Mouse (Mus musculus) MEL (cell line): ENCODE data around the gene Zfp280d. TPM values are rescaled to one million over a fixed set of nuclear protein-coding genes. Genes with fewer than 3 reads are reported as not detected.
A peak's percentile ranks its signal among the peaks of the same experiment; 100 is the strongest.

ENCODE experiments used
- DNase-seq: peaks from one replicate; pipeline ENCODE4 v3.0.0; 2011; ENCODE audit warnings: low read depth, low spot score
- H3K27ac ChIP-seq: 2 replicates; pipeline ENCODE4 v1.5.1; 2012; ENCODE audit warnings: low read depth, mild to moderate bottlenecking, control low read depth, low read length, moderate library complexity; ENCODE audit not compliant: control insufficient read depth
- H3K27me3 ChIP-seq, 2 experiments: fragments of 150-350 bp in 1 of 2; sonication (generic) in 1 of 2; 2 replicates each; pipeline ENCODE4 v1.6.1; 2012; ENCODE audit warnings: low read length in 2 of 2, mild to moderate bottlenecking in 2 of 2, improper control_type of control experiment in 1 of 2, moderate library complexity in 1 of 2; ENCODE audit not compliant: insufficient read depth in 2 of 2, control insufficient read depth in 1 of 2
- H3K36me3 ChIP-seq, 2 experiments: 2 replicates each; pipeline ENCODE4 v1.6.1; 2012 to 2014; ENCODE audit warnings: low read length in 2 of 2, improper control_type of control experiment in 1 of 2, inconsistent platforms in 1 of 2, mild to moderate bottlenecking in 1 of 2; ENCODE audit not compliant: insufficient read depth in 2 of 2, control insufficient read depth in 1 of 2
- H3K4me1 ChIP-seq, 2 experiments: fragments of 150-350 bp in 1 of 2; sonication (generic) in 1 of 2; 2 replicates each; pipeline ENCODE4 v1.6.1; 2012; ENCODE audit warnings: low read length in 2 of 2, improper control_type of control experiment in 1 of 2, mild to moderate bottlenecking in 1 of 2; ENCODE audit not compliant: insufficient read depth in 2 of 2, control insufficient read depth in 1 of 2
- H3K4me3 ChIP-seq, 2 experiments: fragments of 150-350 bp in 1 of 2; sonication (generic) in 1 of 2; 2 replicates each; pipeline ENCODE4 v1.5.1; 2012; ENCODE audit warnings: low read depth in 2 of 2, low read length in 2 of 2, mild to moderate bottlenecking in 2 of 2, moderate library complexity in 2 of 2, control low read depth in 1 of 2, improper control_type of control experiment in 1 of 2; ENCODE audit not compliant: control insufficient read depth in 1 of 2, insufficient read depth in 1 of 2
- H3K79me2 ChIP-seq: 2 replicates; pipeline ENCODE4 v1.6.1; 2012; ENCODE audit warnings: mild to moderate bottlenecking, low read length, moderate library complexity; ENCODE audit not compliant: control insufficient read depth, poor library complexity, insufficient read depth
- H3K9ac ChIP-seq: 2 replicates; pipeline ENCODE4 v1.6.1; 2012; ENCODE audit warnings: low read depth, mild to moderate bottlenecking, control low read depth, low read length, moderate library complexity; ENCODE audit not compliant: control insufficient read depth, poor library complexity, severe bottlenecking
- H3K9me3 ChIP-seq: fragments of 150-350 bp; sonication (generic); replicated peaks from 2 replicates; pipeline ENCODE4 v1.6.1; 2012; ENCODE audit warnings: mild to moderate bottlenecking, low read length, improper control_type of control experiment, moderate library complexity; ENCODE audit not compliant: insufficient read depth
- BHLHE40 ChIP-seq: IDR thresholded peaks from 2 replicates; pipeline ENCODE4 v1.6.1; 2012; ENCODE audit warnings: low read depth, mild to moderate bottlenecking, inconsistent platforms, low read length, improper control_type of control experiment, borderline replicate concordance
- CHD2 ChIP-seq: IDR thresholded peaks from 2 replicates; pipeline ENCODE4 v1.6.1; 2011; ENCODE audit warnings: low read length, improper control_type of control experiment
- CTCF ChIP-seq, 3 experiments: IDR thresholded peaks in 2 of 3; conservative IDR thresholded peaks in 1 of 3; 2 replicates each; pipeline ENCODE4 v1.5.1; 2011 to 2012; ENCODE audit warnings: low read length in 3 of 3, low read depth in 2 of 3, mild to moderate bottlenecking in 2 of 3, improper control_type of control experiment in 1 of 3, inconsistent platforms in 1 of 3, mixed read lengths in 1 of 3, moderate library complexity in 1 of 3; ENCODE audit not compliant: control insufficient read depth in 1 of 3, insufficient read depth in 1 of 3, poor library complexity in 1 of 3, severe bottlenecking in 1 of 3
- ELF1 ChIP-seq: IDR thresholded peaks from 2 replicates; pipeline ENCODE4 v1.6.1; 2014; ENCODE audit warnings: low read depth, mild to moderate bottlenecking, inconsistent platforms, low read length, improper control_type of control experiment, moderate library complexity
- EP300 ChIP-seq, 2 experiments: IDR thresholded peaks; 2 replicates each; pipeline ENCODE4 v1.6.1; 2011; ENCODE audit warnings: improper control_type of control experiment in 2 of 2, low read length in 2 of 2, low read depth in 1 of 2, mild to moderate bottlenecking in 1 of 2
- GATA1 ChIP-seq: IDR thresholded peaks from 2 replicates; pipeline ENCODE4 v1.6.1; 2011; ENCODE audit warnings: low read depth, low read length, improper control_type of control experiment
- HCFC1 ChIP-seq: IDR thresholded peaks from 2 replicates; pipeline ENCODE4 v1.6.1; 2012; ENCODE audit warnings: low read depth, mild to moderate bottlenecking, inconsistent platforms, low read length, improper control_type of control experiment, moderate library complexity
- MXI1 ChIP-seq: IDR thresholded peaks from 2 replicates; pipeline ENCODE4 v1.6.1; 2011; ENCODE audit warnings: mild to moderate bottlenecking, low read depth, low read length, improper control_type of control experiment
- NRF1 ChIP-seq: IDR thresholded peaks from 2 replicates; pipeline ENCODE4 v1.6.1; 2014; ENCODE audit warnings: low read depth, mild to moderate bottlenecking, inconsistent platforms, low read length, improper control_type of control experiment, moderate library complexity; ENCODE audit not compliant: poor library complexity, insufficient read depth, severe bottlenecking
- POLR2A ChIP-seq, 2 experiments: IDR thresholded peaks; 2 replicates each; pipeline ENCODE4 v1.6.1; 2011 to 2012; ENCODE audit warnings: low read length in 2 of 2, mild to moderate bottlenecking in 2 of 2, control low read depth in 1 of 2, improper control_type of control experiment in 1 of 2, low read depth in 1 of 2, moderate library complexity in 1 of 2; ENCODE audit not compliant: control insufficient read depth in 1 of 2, insufficient read depth in 1 of 2, poor library complexity in 1 of 2
- POLR2AphosphoS5 ChIP-seq: IDR thresholded peaks from 2 replicates; pipeline ENCODE4 v1.6.1; 2012; ENCODE audit warnings: low read depth, borderline replicate concordance, mild to moderate bottlenecking, inconsistent platforms, low read length, moderate library complexity, mixed read lengths
- RAD21 ChIP-seq: IDR thresholded peaks from 2 replicates; pipeline ENCODE4 v1.6.1; 2011; ENCODE audit warnings: mild to moderate bottlenecking, low read depth, low read length, improper control_type of control experiment
- SIN3A ChIP-seq: IDR thresholded peaks from 2 replicates; pipeline ENCODE4 v1.6.1; 2012; ENCODE audit warnings: low read length, improper control_type of control experiment, inconsistent platforms
- SMC3 ChIP-seq: IDR thresholded peaks from 2 replicates; pipeline ENCODE4 v1.6.1; 2011; ENCODE audit warnings: low read depth, low read length, improper control_type of control experiment
- TBP ChIP-seq: IDR thresholded peaks from 2 replicates; pipeline ENCODE4 v1.8.0; 2011; ENCODE audit warnings: low read depth, low read length, improper control_type of control experiment
- TCF12 ChIP-seq: IDR thresholded peaks from 2 replicates; pipeline ENCODE4 v1.6.1; 2014; ENCODE audit warnings: low read depth, mild to moderate bottlenecking, inconsistent platforms, low read length, improper control_type of control experiment, moderate library complexity
- USF2 ChIP-seq, 2 experiments: IDR thresholded peaks; 2 replicates each; pipeline ENCODE4 v1.6.1; 2011 to 2012; ENCODE audit warnings: improper control_type of control experiment in 2 of 2, low read length in 2 of 2, borderline replicate concordance in 1 of 2, inconsistent platforms in 1 of 2, low read depth in 1 of 2, mild to moderate bottlenecking in 1 of 2; ENCODE audit not compliant: insufficient read depth in 1 of 2
- ZC3H11A ChIP-seq: IDR thresholded peaks from 2 replicates; pipeline ENCODE4 v1.6.1; 2012; ENCODE audit warnings: low read depth, mild to moderate bottlenecking, inconsistent platforms, low read length, improper control_type of control experiment
- ZNF384 ChIP-seq: IDR thresholded peaks from 2 replicates; pipeline ENCODE4 v1.6.1; 2012; ENCODE audit warnings: low read depth, mild to moderate bottlenecking, inconsistent platforms, low read length, improper control_type of control experiment
- polyA plus RNA-seq, 2 experiments: library from polyadenylated mRNA; stranded (reverse) in 1 of 2; unstranded in 1 of 2; fragments of >175 nt in 1 of 2; fragments of >200 nt in 1 of 2; gene quantifications; 2 replicates each; pipeline versions ENCODE4 v1.2.1 to v1.2.4; 2012; ENCODE audit warnings: low replicate concordance in 2 of 2, low read depth in 1 of 2; ENCODE audit not compliant: insufficient read length in 2 of 2, insufficient read depth in 1 of 2, missing spikeins in 1 of 2
- total RNA-seq: library from RNA; depleted of rRNA; stranded (reverse); fragments of 300-350 nt; gene quantifications from 2 replicates; pipeline ENCODE4 v1.2.3, GENCODE M21; 2012

Gene Zfp280d
- total and polyA plus RNA-seq, 3 experiments, result 16.2 to 592 (median 20.6) TPM

DNA sequence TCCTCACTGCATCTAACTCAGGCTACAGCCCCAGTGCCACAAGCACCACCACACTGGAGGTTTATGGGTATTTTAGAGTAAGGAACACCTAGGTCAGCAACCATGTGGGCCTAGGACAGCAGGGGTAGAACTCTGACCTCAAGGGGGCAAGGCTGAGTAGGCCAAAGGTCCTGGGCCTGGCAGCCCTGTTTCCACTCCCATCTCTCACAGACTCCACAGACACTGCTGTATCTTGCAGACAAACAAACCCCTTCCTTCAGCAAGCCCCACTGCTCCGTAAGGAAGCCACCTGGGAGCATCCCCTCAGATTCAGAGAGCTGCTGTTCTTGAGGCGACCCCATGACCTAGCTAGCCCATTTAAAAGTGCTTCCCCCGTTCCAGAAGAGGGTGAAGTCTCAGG lies 130.3 kb downstream of the Zfp280d start:
- H3K4me3 ChIP-seq, result no peak overlapping the region
- peaks cover 0 to 16% of the 10 kb centered on the region in 2 experiments; a peak in 2 of 4 replicates for H3K36me3 ChIP-seq
- no peak for DNase-seq
- H3K27ac ChIP-seq, result no peak overlapping the region
- H3K9me3 ChIP-seq, result no peaks in the 10 kb centered on the region
- peaks cover 4 to 25% of the 10 kb centered on the region in 2 experiments; a peak in 3 of 4 replicates for H3K4me1 ChIP-seq
- no peaks in the 10 kb centered on the region; the same call in 1 of the 2 replicates for H3K79me2 ChIP-seq
- no peaks in the 10 kb centered on the region for H3K27me3 ChIP-seq
- H3K9ac ChIP-seq, result no peak overlapping the region
- TF ChIP-seq USF2 (IDR thresholded peaks at IDR 0.05; ENCODE audit: borderline replicate concordance in 1 of 2, insufficient read depth in 1 of 2, low read depth in 1 of 2, low read length in 2 of 2) (no peak), ELF1 (no peak), BHLHE40 (no peak), CHD2 (no peak), HCFC1 (no peak)

- peaks cover 2 to 21% of the 10 kb centered on the region in 2 experiments; a peak in 2 of 4 replicates for H3K4me1 ChIP-seq
- DNase-seq, result peak; percentile 26
- no peak overlapping the region for H3K9ac ChIP-seq
- H3K27me3 ChIP-seq, result no peaks in the 10 kb centered on the region
- peak; percentile 78 for TF ChIP-seq TCF12
- TF ChIP-seq EP300 (IDR thresholded peaks at IDR 0.05; ENCODE audit: low read depth in 1 of 2, low read length in 2 of 2), result peak; percentile 49 to 70
- peak; percentile 89 for TF ChIP-seq GATA1
- TF ChIP-seq POLR2AphosphoS5, result no peak
- TF ChIP-seq ELF1, result 0 out of 2 replicates have a peak, but pooled peaks have one; percentile 10
- no peak for TF ChIP-seq POLR2A (IDR thresholded peaks at IDR 0.05; ENCODE audit: control insufficient read depth in 1 of 2, insufficient read depth in 1 of 2, low read depth in 1 of 2, low read length in 2 of 2, poor library complexity in 1 of 2)
- TF ChIP-seq ZNF384, result no peak
- H3K4me3 ChIP-seq, result no peak overlapping the region
- no peak overlapping the region for H3K27ac ChIP-seq
- no peaks in the 10 kb centered on the region; the same call in 1 of the 2 replicates for H3K79me2 ChIP-seq
- H3K9me3 ChIP-seq, result no peaks in the 10 kb centered on the region
- H3K36me3 ChIP-seq, result peaks cover 0 to 14% of the 10 kb centered on the region in 2 experiments; a peak in 2 of 4 replicates
Observed at GRCm38 (mm10) chr9:72405882-72406638, 131.4 kb downstream of the Zfp280d start.

DNA sequence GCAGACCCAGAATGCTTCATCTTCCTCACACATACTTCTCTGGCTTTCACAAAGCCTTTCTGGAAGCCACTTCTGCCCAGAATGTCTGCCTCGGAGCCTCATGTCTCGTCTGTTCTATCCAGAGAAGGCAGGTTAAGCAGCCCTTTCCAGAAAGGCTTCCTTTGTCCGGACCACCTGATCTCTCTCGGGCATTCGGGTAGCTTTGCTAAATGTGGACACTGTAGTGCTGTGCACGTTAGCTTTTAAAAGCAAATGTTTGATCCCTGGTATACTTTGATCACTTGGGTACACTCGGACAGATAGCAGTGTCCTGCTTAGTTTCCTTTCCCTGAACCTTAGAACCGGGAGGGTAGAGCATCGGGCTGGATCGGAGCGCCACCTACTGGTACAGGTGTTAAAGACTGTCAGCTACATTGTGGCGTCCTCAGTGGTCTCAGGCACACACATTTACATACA lies 133.5 kb downstream of the Zfp280d start:
- Histone ChIP-seq H3K4me1 (peaks cover 2 to 21% of the 10 kb centered on the region in 2 experiments; a peak in 2 of 4 replicates), H3K9ac (peak overlapping the region; percentile 71), H3K4me3 (peak overlapping the region; percentile 55 to 74), H3K79me2 (no peaks in the 10 kb centered on the region; the same call in 1 of the 2 replicates), H3K36me3 (peaks cover 0 to 14% of the 10 kb centered on the region in 2 experiments; a peak in 2 of 4 replicates), H3K9me3 (no peaks in the 10 kb centered on the region), H3K27me3 (no peaks in the 10 kb centered on the region), H3K27ac (peak overlapping the region; percentile 16)
- DNase-seq, result peak; percentile 93
- TF ChIP-seq MXI1 (0 out of 2 replicates have a peak, but pooled peaks have one; percentile 34), RAD21 (peak; percentile 91), TBP (peak; percentile 72), POLR2AphosphoS5 (no peak), SMC3 (peak; percentile 75), SIN3A (peak; percentile 74; the same call in 1 of the 2 replicates), NRF1 (no peak), ELF1 (no peak), ZC3H11A (peak; percentile 63), CTCF (IDR thresholded peaks at IDR 0.05 in 2 of 3, conservative IDR thresholded peaks at IDR 0.05 in 1 of 3; ENCODE audit: control insufficient read depth in 1 of 3, insufficient read depth in 1 of 3, low read depth in 2 of 3, low read length in 3 of 3, poor library complexity in 1 of 3, severe bottlenecking in 1 of 3) (peak; percentile 89 to 94 (median 91))
